Mouse (Mus musculus): ENCODE results near the gene Pdlim4.

DNA sequence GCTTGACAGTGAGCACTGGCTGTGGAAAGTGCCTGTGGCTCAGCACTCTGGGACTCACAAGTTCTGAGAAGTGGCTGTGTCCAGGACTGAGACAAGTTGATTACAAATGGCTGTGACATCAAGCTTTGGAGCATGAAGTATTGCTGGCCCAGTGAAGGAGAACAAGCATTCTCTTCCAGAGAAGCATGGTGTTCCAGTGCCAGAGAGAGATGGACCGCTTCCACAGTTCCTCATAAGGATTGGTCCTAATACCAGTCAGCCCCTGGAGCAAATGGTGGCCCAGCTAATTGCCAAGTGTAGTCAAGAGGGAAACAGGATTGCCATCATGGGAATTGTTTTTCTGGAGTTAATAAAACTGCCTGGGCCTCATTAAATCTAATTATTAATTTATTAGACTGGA, 7.3 kb upstream of the Pdlim4 start:
- TF ChIP-seq CTCF (IDR thresholded peaks at IDR 0.05; ENCODE audit: extremely low read depth, insufficient read depth, low read length) (no peak), POLR2A (IDR thresholded peaks at IDR 0.05; ENCODE audit: extremely low read depth, insufficient read depth, low read length) (no peak)

Measured in cortical plate, adult 2 months (tissue).